Mouse (Mus musculus) hindbrain, embryonic 11.5 days (tissue): ENCODE data around the gene Trim40. TPM values are rescaled to one million over a fixed set of nuclear protein-coding genes. Genes with fewer than 3 reads are reported as not detected.

ENCODE experiments used
- ATAC-seq: fragments of 200-750 bp; cut with Nextera tagmentation; 2 replicates; pipeline ENCODE4 v1.8.0; 2017; ENCODE audit warnings: mild to moderate bottlenecking, moderate TSS enrichment, moderate library complexity; ENCODE audit not compliant: low FRiP score
- DNase-seq: peaks from one replicate; pipeline ENCODE4 v3.0.0-alpha.2; 2015; ENCODE audit warnings: low spot score
- H3K27ac ChIP-seq: fragments of 300-500 bp; sonication (generic); 2 replicates; pipeline ENCODE4 v1.5.1; 2014; ENCODE audit warnings: mild to moderate bottlenecking, low read depth, low read length
- H3K27me3 ChIP-seq: fragments of 300-500 bp; sonication (generic); 2 replicates; pipeline ENCODE4 v1.6.1; 2014; ENCODE audit warnings: mild to moderate bottlenecking, low read length, moderate library complexity, mixed read lengths; ENCODE audit not compliant: control insufficient read depth, insufficient read depth
- H3K36me3 ChIP-seq: fragments of 300-500 bp; sonication (generic); 2 replicates; pipeline ENCODE4 v1.6.1; 2014; ENCODE audit warnings: mild to moderate bottlenecking, low read length, moderate library complexity, mixed read lengths; ENCODE audit not compliant: control insufficient read depth, insufficient read depth
- H3K4me1 ChIP-seq: fragments of 300-500 bp; sonication (generic); replicated peaks from 2 replicates; pipeline ENCODE4 v1.6.1; 2014; ENCODE audit warnings: low read length, mixed read lengths; ENCODE audit not compliant: control insufficient read depth, insufficient read depth
- H3K4me2 ChIP-seq: fragments of 300-500 bp; sonication (generic); replicated peaks from 2 replicates; pipeline ENCODE4 v1.6.1; 2014; ENCODE audit warnings: mild to moderate bottlenecking, low read depth, low read length
- H3K4me3 ChIP-seq: fragments of 300-500 bp; sonication (generic); 2 replicates; pipeline ENCODE4 v1.5.1; 2014; ENCODE audit warnings: low read depth, low read length
- H3K9ac ChIP-seq: fragments of 300-500 bp; sonication (generic); 2 replicates; pipeline ENCODE4 v1.6.1; 2014; ENCODE audit warnings: low read depth, low read length
- H3K9me3 ChIP-seq: fragments of 300-500 bp; sonication (generic); 2 replicates; pipeline ENCODE4 v1.6.1; 2016; ENCODE audit warnings: low read length; ENCODE audit not compliant: control insufficient read depth
- WGBS: fragments of 180-500 bp; shearing (Covaris S2); extraction: QIAGEN DNeasy Blood & Tissue Kit; methylation state at CpG from one replicate; pipeline ENCODE4 v1.1.7; 2014; 5-methylcytosine and 5-hydroxymethylcytosine counted together
- polyA plus RNA-seq: library from polyadenylated mRNA; unstranded; fragments of >200 nt; fragmentation: Nextera tagmentation; extraction: Ambion mirVana; gene quantifications from 2 replicates; pipeline ENCODE4 v1.2.1, GENCODE M21; 2014

Gene Trim40
- polyA plus RNA-seq, 1 experiment from 2014 or later, result not detected

- Histone ChIP-seq H3K4me2 (no peak overlapping the region), H3K9me3 (no peaks in the 10 kb centered on the region), H3K27ac (no peak overlapping the region), H3K4me3 (no peak overlapping the region), H3K36me3 (no peaks in the 10 kb centered on the region), H3K27me3 (no peaks in the 10 kb centered on the region), H3K4me1 (no peaks in the 10 kb centered on the region), H3K9ac (no peak overlapping the region)
- DNase-seq (no peak), ATAC-seq (no peak)
- WGBS, result 88% methylated on average over 4 of the region's 4 CpGs
These were observed 32.8 kb upstream of the Trim40 start for GRCm38 (mm10) chr17:36922715-36923114.

GRCm38 (mm10) chr17:36920239-36920638 is 30.3 kb upstream of the Trim40 start:
- Histone ChIP-seq H3K4me3 (no peak overlapping the region), H3K27ac (no peak overlapping the region), H3K36me3 (no peaks in the 10 kb centered on the region), H3K4me2 (no peak overlapping the region), H3K27me3 (no peaks in the 10 kb centered on the region), H3K4me1 (no peaks in the 10 kb centered on the region), H3K9ac (no peak overlapping the region), H3K9me3 (no peaks in the 10 kb centered on the region)
- no peak for ATAC-seq
- 46% methylated on average over 15 of the region's 15 CpGs for WGBS
- DNase-seq, result no peak

GRCm38 (mm10) chr17:36915076-36915475 is 25.2 kb upstream of the Trim40 start:
- DNase-seq, result peak; percentile 78
- H3K9ac ChIP-seq, result no peak overlapping the region
- no peaks in the 10 kb centered on the region for H3K36me3 ChIP-seq
- WGBS, result 14% methylated on average over 9 of the region's 9 CpGs
- no peaks in the 10 kb centered on the region for H3K9me3 ChIP-seq
- H3K4me3 ChIP-seq, result no peak overlapping the region
- no peak overlapping the region for H3K27ac ChIP-seq
- H3K4me1 ChIP-seq, result no peaks in the 10 kb centered on the region
- no peaks in the 10 kb centered on the region for H3K27me3 ChIP-seq
- no peak overlapping the region for H3K4me2 ChIP-seq
- peak; percentile 27; the same call in 1 of the 2 replicates for ATAC-seq

GRCm38 (mm10) chr17:36914108-36914507 is 24.2 kb upstream of the Trim40 start:
- Histone ChIP-seq H3K9me3 (no peaks in the 10 kb centered on the region), H3K27me3 (no peaks in the 10 kb centered on the region), H3K36me3 (no peaks in the 10 kb centered on the region), H3K9ac (no peak overlapping the region), H3K4me1 (no peaks in the 10 kb centered on the region), H3K4me2 (no peak overlapping the region), H3K4me3 (no peak overlapping the region), H3K27ac (no peak overlapping the region)
- 12% methylated on average over 2 of the region's 2 CpGs for WGBS
- DNase-seq (peak; percentile 84), ATAC-seq (peak; percentile 43; the same call in 1 of the 2 replicates)

- H3K27me3 ChIP-seq, result no peaks in the 10 kb centered on the region
- H3K4me2 ChIP-seq, result no peak overlapping the region
- no peaks in the 10 kb centered on the region for H3K36me3 ChIP-seq
- no peak overlapping the region for H3K27ac ChIP-seq
- WGBS, result 76% methylated on average over 2 of the region's 2 CpGs
- no peaks in the 10 kb centered on the region for H3K9me3 ChIP-seq
- H3K4me1 ChIP-seq, result no peaks in the 10 kb centered on the region
- no peak overlapping the region for H3K4me3 ChIP-seq
- no peak for DNase-seq
- H3K9ac ChIP-seq, result no peak overlapping the region
- no peak for ATAC-seq
These were observed 22.1 kb upstream of the Trim40 start for GRCm38 (mm10) chr17:36912031-36912430.

- Histone ChIP-seq H3K4me3 (no peak overlapping the region), H3K4me2 (no peak overlapping the region), H3K9ac (no peak overlapping the region), H3K27ac (no peak overlapping the region), H3K4me1 (no peaks in the 10 kb centered on the region), H3K27me3 (no peaks in the 10 kb centered on the region), H3K9me3 (no peaks in the 10 kb centered on the region), H3K36me3 (no peaks in the 10 kb centered on the region)
- ATAC-seq (no peak), DNase-seq (no peak)
- WGBS, result 51% methylated on average over 4 of the region's 4 CpGs
These were observed 19.9 kb upstream of the Trim40 start for GRCm38 (mm10) chr17:36909802-36910201.

GRCm38 (mm10) chr17:36908235-36908634 is 18.3 kb upstream of the Trim40 start:
- no peak overlapping the region for H3K4me3 ChIP-seq
- H3K27me3 ChIP-seq, result no peaks in the 10 kb centered on the region
- H3K9ac ChIP-seq, result no peak overlapping the region
- no peak overlapping the region for H3K27ac ChIP-seq
- H3K4me1 ChIP-seq, result no peaks in the 10 kb centered on the region
- 48% methylated on average over 1 of the region's 1 CpGs for WGBS
- no peaks in the 10 kb centered on the region for H3K36me3 ChIP-seq
- no peak overlapping the region for H3K4me2 ChIP-seq
- ATAC-seq (no peak), DNase-seq (peak; percentile 2)
- no peaks in the 10 kb centered on the region for H3K9me3 ChIP-seq

GRCm38 (mm10) chr17:36903651-36904050 is 13.7 kb upstream of the Trim40 start:
- DNase-seq, result no peak
- Histone ChIP-seq H3K4me2 (no peak overlapping the region), H3K4me1 (no peaks in the 10 kb centered on the region), H3K4me3 (no peak overlapping the region), H3K9ac (no peak overlapping the region), H3K27me3 (no peaks in the 10 kb centered on the region), H3K36me3 (no peaks in the 10 kb centered on the region), H3K9me3 (no peaks in the 10 kb centered on the region), H3K27ac (no peak overlapping the region)
- WGBS, result 69% methylated on average over 3 of the region's 3 CpGs
- ATAC-seq, result no peak

- WGBS, result 25% methylated on average over 1 of the region's 1 CpGs
- Histone ChIP-seq H3K4me2 (no peak overlapping the region), H3K4me1 (no peaks in the 10 kb centered on the region), H3K9ac (no peak overlapping the region), H3K36me3 (no peaks in the 10 kb centered on the region), H3K27me3 (no peaks in the 10 kb centered on the region), H3K27ac (no peak overlapping the region), H3K9me3 (no peaks in the 10 kb centered on the region), H3K4me3 (no peak overlapping the region)
- DNase-seq (no peak), ATAC-seq (no peak)
These were observed 10.8 kb upstream of the Trim40 start for GRCm38 (mm10) chr17:36900691-36901090.
